Mouse (Mus musculus) myocyte (in vitro differentiated cells): ENCODE measurements around the gene Vps11.

Source experiments
- CEBPB ChIP-seq: IDR thresholded peaks from 2 replicates; pipeline ENCODE4 v1.6.1; 2011; ENCODE audit warnings: mild to moderate bottlenecking, moderate library complexity; ENCODE audit not compliant: poor library complexity, insufficient read depth, severe bottlenecking
- E2F4 ChIP-seq: IDR thresholded peaks from one replicate; pipeline ENCODE4 v1.6.1; 2011; ENCODE audit warnings: mild to moderate bottlenecking, control low read depth, moderate library complexity; ENCODE audit not compliant: insufficient read depth
- MAX ChIP-seq: IDR thresholded peaks from one replicate; pipeline ENCODE4 v1.6.1; 2011; ENCODE audit warnings: low read depth, mild to moderate bottlenecking, control low read depth
- MYOD1 ChIP-seq, 3 experiments: IDR thresholded peaks; one replicate each; pipeline ENCODE4 v1.6.1; 2011; ENCODE audit warnings: control low read depth in 2 of 3, low read depth in 2 of 3, mild to moderate bottlenecking in 2 of 3, moderate library complexity in 1 of 3; ENCODE audit not compliant: insufficient read length in 2 of 3, control insufficient read depth in 1 of 3
- MYOG ChIP-seq, 3 experiments: IDR thresholded peaks; one replicate each; pipeline ENCODE4 v1.6.1; 2011; ENCODE audit warnings: control low read depth in 2 of 3, low read depth in 2 of 3, mild to moderate bottlenecking in 2 of 3; ENCODE audit not compliant: insufficient read length in 2 of 3, control insufficient read depth in 1 of 3, insufficient read depth in 1 of 3
- POLR2A ChIP-seq: IDR thresholded peaks from one replicate; pipeline ENCODE4 v1.6.1; 2011; ENCODE audit warnings: low read depth, mild to moderate bottlenecking, control low read depth, moderate library complexity; ENCODE audit not compliant: insufficient read length
- POLR2AphosphoS2 ChIP-seq: IDR thresholded peaks from one replicate; pipeline ENCODE4 v1.6.1; 2011; ENCODE audit warnings: low read depth, control low read depth; ENCODE audit not compliant: insufficient read length
- REST ChIP-seq: IDR thresholded peaks from one replicate; pipeline ENCODE4 v1.6.1; 2011; ENCODE audit warnings: mild to moderate bottlenecking, control low read depth, moderate library complexity; ENCODE audit not compliant: insufficient read depth, insufficient read length
- SRF ChIP-seq: IDR thresholded peaks from one replicate; pipeline ENCODE4 v1.6.1; 2011; ENCODE audit warnings: low read depth; ENCODE audit not compliant: control insufficient read depth, insufficient read length
- TCF12 ChIP-seq: IDR thresholded peaks from one replicate; pipeline ENCODE4 v1.6.1; 2011; ENCODE audit warnings: mild to moderate bottlenecking, control low read depth; ENCODE audit not compliant: poor library complexity, insufficient read depth, severe bottlenecking
- USF1 ChIP-seq: IDR thresholded peaks from one replicate; pipeline ENCODE4 v1.6.1; 2011; ENCODE audit warnings: low read depth, mild to moderate bottlenecking, control low read depth, moderate library complexity

GRCm38 (mm10) chr9:44343290-44343689, 18.2 kb downstream of the Vps11 start:
- TF ChIP-seq MAX (no peak), POLR2A (no peak), E2F4 (no peak), POLR2AphosphoS2 (no peak), USF1 (no peak), REST (no peak), CEBPB (no peak), SRF (no peak), MYOD1 (IDR thresholded peaks at IDR 0.05; ENCODE audit: control insufficient read depth in 1 of 3, insufficient read length in 2 of 3, low read depth in 2 of 3) (no peak), TCF12 (no peak), MYOG (IDR thresholded peaks at IDR 0.05; ENCODE audit: control insufficient read depth in 1 of 3, insufficient read depth in 1 of 3, insufficient read length in 2 of 3, low read depth in 2 of 3) (no peak)
